Mouse (Mus musculus) hindbrain, embryonic 12.5 days (tissue): ENCODE data around the gene Syt1. TPM values are rescaled to one million over a fixed set of nuclear protein-coding genes. Genes with fewer than 3 reads are reported as not detected.

Source experiments
- ATAC-seq: fragments of 200-750 bp; cut with Nextera tagmentation; 2 replicates; pipeline ENCODE4 v1.8.0; 2017; ENCODE audit warnings: moderate TSS enrichment; ENCODE audit not compliant: low FRiP score
- H3K27ac ChIP-seq: fragments of 300-500 bp; sonication (generic); 2 replicates; pipeline ENCODE4 v1.5.1; 2016; ENCODE audit warnings: mild to moderate bottlenecking
- H3K27me3 ChIP-seq: fragments of 300-500 bp; sonication (generic); 2 replicates; pipeline ENCODE4 v1.6.1; 2016; ENCODE audit warnings: mild to moderate bottlenecking
- H3K36me3 ChIP-seq: fragments of 300-500 bp; sonication (generic); 2 replicates; pipeline ENCODE4 v1.6.1; 2016; ENCODE audit warnings: mild to moderate bottlenecking
- H3K4me1 ChIP-seq: fragments of 300-500 bp; sonication (generic); 2 replicates; pipeline ENCODE4 v1.6.1; 2016
- H3K4me2 ChIP-seq: fragments of 300-500 bp; sonication (generic); replicated peaks from 2 replicates; pipeline ENCODE4 v1.6.1; 2016; ENCODE audit warnings: mild to moderate bottlenecking
- H3K4me3 ChIP-seq: fragments of 300-500 bp; sonication (generic); 2 replicates; pipeline ENCODE4 v1.5.1; 2016; ENCODE audit warnings: mild to moderate bottlenecking
- H3K9ac ChIP-seq: fragments of 300-500 bp; sonication (generic); 2 replicates; pipeline ENCODE4 v1.6.1; 2016; ENCODE audit warnings: mild to moderate bottlenecking, moderate library complexity
- H3K9me3 ChIP-seq: fragments of 300-500 bp; sonication (generic); replicated peaks from 2 replicates; pipeline ENCODE4 v1.6.1; 2016; ENCODE audit warnings: mild to moderate bottlenecking
- WGBS: fragments of 180-500 bp; shearing (Covaris S2); methylation state at CpG from one replicate; pipeline ENCODE4 v1.1.7; 2016; 5-methylcytosine and 5-hydroxymethylcytosine counted together
- polyA plus RNA-seq: library from polyadenylated mRNA; unstranded; fragments of >200 nt; fragmentation: Nextera tagmentation; extraction: Ambion mirVana; gene quantifications from 2 replicates; pipeline ENCODE4 v1.2.1, GENCODE M21; 2016

Gene Syt1
- polyA plus RNA-seq, 1 experiment from 2014 or later, result 40.3 TPM

DNA sequence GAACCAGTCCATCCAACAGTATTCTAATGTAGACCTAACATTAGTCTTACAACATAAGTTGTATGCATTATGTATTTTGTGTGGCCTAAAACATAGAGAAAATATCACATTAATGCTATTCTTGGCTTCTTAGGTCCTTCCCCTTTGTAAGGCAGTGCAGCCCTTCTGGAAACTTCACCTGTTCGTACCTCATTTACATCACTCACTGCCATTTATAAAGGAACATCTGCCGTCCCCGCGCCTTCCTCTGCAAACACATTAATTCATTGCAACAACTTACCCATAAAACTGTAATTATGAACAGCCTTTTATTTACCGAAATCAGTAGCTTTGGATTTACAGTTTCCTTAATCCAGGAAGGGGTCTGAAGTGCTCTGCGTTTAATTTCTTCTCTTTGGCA, 195.4 kb downstream of the Syt1 start:
- no peaks in the 10 kb centered on the region for H3K36me3 ChIP-seq
- H3K9ac ChIP-seq, result no peak overlapping the region
- no peak overlapping the region for H3K27ac ChIP-seq
- no peaks in the 10 kb centered on the region for H3K27me3 ChIP-seq
- H3K4me1 ChIP-seq, result no peaks in the 10 kb centered on the region
- H3K9me3 ChIP-seq, result no peaks in the 10 kb centered on the region
- ATAC-seq, result no peak
- no peak overlapping the region for H3K4me2 ChIP-seq
- WGBS, result 83% methylated on average over 6 of the region's 6 CpGs
- no peak overlapping the region for H3K4me3 ChIP-seq

DNA sequence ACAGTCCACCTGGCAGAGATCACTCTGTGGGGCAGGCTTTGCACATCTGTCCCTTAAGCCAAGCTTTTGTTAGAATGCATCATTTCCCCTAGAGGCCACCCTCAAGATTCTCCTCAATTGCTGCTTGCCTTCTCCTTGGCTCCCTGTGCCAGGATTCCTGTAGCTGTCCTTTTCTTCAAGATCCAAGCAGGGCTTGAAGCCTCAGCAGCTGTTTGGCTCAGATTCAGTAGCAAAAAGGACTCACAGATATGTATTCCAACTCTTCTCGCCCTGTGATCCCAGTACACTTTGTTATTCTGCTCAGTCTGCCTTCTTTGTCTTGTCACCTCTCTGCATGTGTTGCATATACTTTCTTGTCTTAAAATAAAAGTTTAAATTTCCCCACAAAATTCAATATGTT, 206.4 kb downstream of the Syt1 start:
- no peaks in the 10 kb centered on the region for H3K9me3 ChIP-seq
- ATAC-seq, result no peak
- no peaks in the 10 kb centered on the region for H3K4me1 ChIP-seq
- no peak overlapping the region for H3K9ac ChIP-seq
- 91% methylated on average over 1 of the region's 1 CpGs for WGBS
- H3K4me3 ChIP-seq, result no peak overlapping the region
- H3K27me3 ChIP-seq, result no peaks in the 10 kb centered on the region
- no peak overlapping the region for H3K4me2 ChIP-seq
- H3K36me3 ChIP-seq, result no peaks in the 10 kb centered on the region
- H3K27ac ChIP-seq, result no peak overlapping the region

DNA sequence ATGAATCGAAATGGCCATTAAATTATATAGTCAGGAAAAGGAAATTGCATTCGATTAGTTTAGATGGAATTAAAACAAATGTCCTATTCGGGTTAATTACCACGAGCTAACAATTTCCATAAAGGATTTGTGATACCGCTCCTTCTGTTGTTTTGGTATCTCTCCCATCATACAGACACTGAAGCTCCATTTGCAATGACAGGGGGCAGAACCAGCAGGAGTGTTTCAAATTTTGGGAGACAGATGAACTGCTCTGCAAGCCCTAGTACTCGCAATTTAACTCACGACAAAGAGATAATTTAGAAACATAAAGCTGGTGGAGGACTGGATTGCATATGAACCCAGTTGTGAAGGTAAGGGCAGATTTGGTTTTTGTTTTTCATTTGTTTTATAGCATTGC, 210.0 kb downstream of the Syt1 start:
- no peak overlapping the region for H3K27ac ChIP-seq
- H3K4me1 ChIP-seq, result no peaks in the 10 kb centered on the region
- H3K9me3 ChIP-seq, result no peaks in the 10 kb centered on the region
- ATAC-seq, result no peak
- no peak overlapping the region for H3K4me3 ChIP-seq
- 89% methylated on average over 7 of the region's 7 CpGs for WGBS
- H3K27me3 ChIP-seq, result no peaks in the 10 kb centered on the region
- H3K4me2 ChIP-seq, result no peak overlapping the region
- no peaks in the 10 kb centered on the region for H3K36me3 ChIP-seq
- H3K9ac ChIP-seq, result no peak overlapping the region

DNA sequence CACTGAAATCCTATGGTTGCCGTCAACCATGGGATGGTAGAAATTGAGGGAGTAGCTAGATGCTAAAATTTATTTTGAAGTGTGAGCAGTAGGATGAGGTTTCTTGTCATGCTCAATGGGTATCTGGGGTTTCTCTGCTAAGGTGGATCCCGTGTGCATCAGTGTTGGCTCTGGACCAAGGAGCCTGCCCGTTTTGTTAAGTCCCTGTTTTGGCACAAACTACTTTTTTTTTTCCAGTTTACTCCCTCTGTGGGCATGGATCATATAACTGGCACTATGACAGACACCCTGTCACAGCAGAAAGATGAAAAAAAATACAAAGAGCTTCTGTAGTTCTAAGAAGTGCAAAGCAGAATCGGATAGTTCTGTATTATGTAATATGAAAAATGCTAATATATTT, 212.0 kb downstream of the Syt1 start:
- Histone ChIP-seq H3K9ac (no peak overlapping the region), H3K9me3 (no peaks in the 10 kb centered on the region), H3K4me2 (no peak overlapping the region), H3K4me3 (no peak overlapping the region), H3K36me3 (no peaks in the 10 kb centered on the region), H3K4me1 (no peaks in the 10 kb centered on the region), H3K27me3 (no peaks in the 10 kb centered on the region), H3K27ac (no peak overlapping the region)
- 93% methylated on average over 4 of the region's 4 CpGs for WGBS
- no peak for ATAC-seq

DNA sequence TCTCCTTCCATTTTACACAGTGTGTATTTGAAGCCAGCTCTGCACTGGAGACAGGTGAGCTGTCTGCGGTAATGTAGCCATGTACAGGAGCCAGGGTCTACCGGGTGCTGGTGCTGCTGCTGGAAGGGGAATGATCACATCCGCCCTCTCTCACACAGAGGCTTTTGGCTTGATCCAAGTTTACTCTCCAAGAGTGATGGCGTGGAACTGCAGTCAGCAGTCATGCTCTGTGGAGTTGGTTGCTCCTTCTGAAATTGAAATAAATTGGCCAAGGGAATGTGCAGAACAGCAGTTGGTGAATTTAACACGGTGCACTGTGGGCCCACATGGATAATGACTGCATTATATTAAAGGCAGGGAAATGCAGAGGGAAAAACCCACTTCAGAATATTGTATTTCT, 228.0 kb downstream of the Syt1 start:
- no peaks in the 10 kb centered on the region for H3K27me3 ChIP-seq
- H3K36me3 ChIP-seq, result no peaks in the 10 kb centered on the region
- no peaks in the 10 kb centered on the region for H3K4me1 ChIP-seq
- WGBS, result 83% methylated on average over 5 of the region's 5 CpGs
- H3K4me2 ChIP-seq, result no peak overlapping the region
- H3K9ac ChIP-seq, result no peak overlapping the region
- H3K27ac ChIP-seq, result no peak overlapping the region
- H3K4me3 ChIP-seq, result no peak overlapping the region
- no peaks in the 10 kb centered on the region for H3K9me3 ChIP-seq
- ATAC-seq, result no peak; the same call in 1 of the 2 replicates

DNA sequence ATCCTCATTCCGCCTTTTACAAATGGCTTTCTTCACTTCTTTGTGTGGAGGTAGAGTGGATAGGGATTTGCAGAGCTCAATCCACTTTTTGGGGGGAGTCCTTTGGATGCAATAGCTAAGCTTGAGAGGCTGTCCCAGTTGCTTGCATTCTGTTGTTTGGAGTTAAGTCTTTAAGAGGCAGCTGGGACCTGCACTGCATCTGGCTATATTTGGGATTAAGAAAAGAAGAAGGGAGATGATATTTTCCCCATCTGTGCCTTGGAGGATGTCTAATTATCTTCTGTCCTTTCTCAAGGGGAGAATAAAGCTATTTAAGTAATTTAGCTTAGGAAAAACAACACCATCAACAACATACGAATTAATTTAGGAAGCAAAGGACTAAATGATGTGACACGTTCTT, 230.2 kb downstream of the Syt1 start:
- no peak overlapping the region for H3K9ac ChIP-seq
- no peak overlapping the region for H3K4me3 ChIP-seq
- H3K36me3 ChIP-seq, result no peaks in the 10 kb centered on the region
- no peak overlapping the region for H3K27ac ChIP-seq
- no peaks in the 10 kb centered on the region for H3K9me3 ChIP-seq
- H3K4me2 ChIP-seq, result no peak overlapping the region
- WGBS, result 89% methylated on average over 3 of the region's 3 CpGs
- no peaks in the 10 kb centered on the region for H3K27me3 ChIP-seq
- ATAC-seq, result no peak
- H3K4me1 ChIP-seq, result peaks cover 5% of the 10 kb centered on the region

DNA sequence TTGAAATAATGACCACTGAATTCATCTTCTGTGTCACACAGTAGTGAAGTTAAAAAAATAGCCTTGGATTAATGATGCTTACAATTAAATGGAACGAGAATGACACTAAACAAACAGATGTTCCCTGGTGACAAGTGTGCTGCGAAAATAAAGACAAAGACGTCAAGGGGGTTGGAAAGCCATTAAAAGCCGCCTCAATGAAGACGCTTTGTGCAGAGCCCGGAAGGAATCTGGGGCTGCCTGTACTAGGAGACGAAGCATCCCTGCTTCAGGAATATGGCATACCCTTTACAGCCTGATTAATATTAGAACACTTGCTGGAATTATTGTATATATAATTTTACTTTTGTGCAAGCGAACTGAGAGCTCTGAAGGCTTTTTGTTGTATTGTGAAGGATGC, 234.0 kb downstream of the Syt1 start:
- 37% methylated on average over 8 of the region's 8 CpGs for WGBS
- ATAC-seq, result peak; percentile 73; the same call in 1 of the 2 replicates
- Histone ChIP-seq H3K36me3 (no peaks in the 10 kb centered on the region), H3K27me3 (no peaks in the 10 kb centered on the region), H3K9me3 (no peaks in the 10 kb centered on the region), H3K4me3 (no peak overlapping the region), H3K4me2 (no peak overlapping the region), H3K9ac (no peak overlapping the region), H3K27ac (peak overlapping the region; percentile 26; the same call in 1 of the 2 replicates), H3K4me1 (peaks cover 5% of the 10 kb centered on the region)

DNA sequence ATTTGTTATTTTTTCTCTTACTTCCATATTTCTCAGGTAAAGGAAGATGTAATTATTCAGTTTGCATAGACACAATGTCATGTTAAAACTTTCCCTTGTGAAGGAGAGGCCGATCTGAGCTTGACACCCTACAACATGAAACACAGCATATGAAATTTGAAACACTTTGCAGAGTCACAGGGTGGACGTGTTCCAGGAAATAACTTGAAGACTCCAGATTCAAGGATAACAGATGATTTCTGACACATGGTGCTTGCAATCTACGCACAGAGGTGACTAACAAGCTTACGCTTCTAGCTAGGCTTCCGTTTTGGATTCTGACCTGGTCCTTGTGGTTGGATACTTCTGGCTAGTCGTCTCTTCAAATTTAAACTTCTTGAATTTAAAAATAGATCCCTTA, 239.7 kb downstream of the Syt1 start:
- Histone ChIP-seq H3K27ac (no peak overlapping the region), H3K4me2 (no peak overlapping the region), H3K4me3 (no peak overlapping the region), H3K9me3 (no peaks in the 10 kb centered on the region), H3K9ac (no peak overlapping the region), H3K4me1 (no peaks in the 10 kb centered on the region), H3K27me3 (no peaks in the 10 kb centered on the region), H3K36me3 (no peaks in the 10 kb centered on the region)
- ATAC-seq, result no peak
- WGBS, result 88% methylated on average over 6 of the region's 6 CpGs

DNA sequence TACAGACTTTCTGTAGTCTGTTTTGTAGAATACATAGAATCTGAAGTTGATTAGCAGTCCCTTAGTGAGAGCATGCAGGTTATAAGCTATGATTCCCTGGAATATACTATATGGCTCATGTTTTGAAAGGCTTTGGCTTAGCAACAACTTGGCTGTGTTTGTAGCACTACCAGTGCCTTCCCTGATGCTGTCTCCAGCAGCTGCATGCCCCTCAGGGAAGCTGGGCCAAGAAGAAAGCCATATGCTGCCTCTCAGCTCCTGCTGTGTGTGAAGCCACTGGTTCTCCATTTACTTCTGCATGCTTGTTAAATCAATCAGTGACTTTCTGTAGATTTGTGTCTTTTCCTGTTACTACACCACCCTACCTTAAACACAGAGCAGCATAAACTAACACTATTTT, 245.2 kb downstream of the Syt1 start:
- H3K4me3 ChIP-seq, result no peak overlapping the region
- H3K36me3 ChIP-seq, result no peaks in the 10 kb centered on the region
- no peak for ATAC-seq
- H3K4me2 ChIP-seq, result no peak overlapping the region
- H3K27me3 ChIP-seq, result no peaks in the 10 kb centered on the region
- peaks cover 8% of the 10 kb centered on the region; the same call in 1 of the 2 replicates for H3K4me1 ChIP-seq
- no peaks in the 10 kb centered on the region for H3K9me3 ChIP-seq
- no peak overlapping the region for H3K9ac ChIP-seq
- no peak overlapping the region for H3K27ac ChIP-seq

DNA sequence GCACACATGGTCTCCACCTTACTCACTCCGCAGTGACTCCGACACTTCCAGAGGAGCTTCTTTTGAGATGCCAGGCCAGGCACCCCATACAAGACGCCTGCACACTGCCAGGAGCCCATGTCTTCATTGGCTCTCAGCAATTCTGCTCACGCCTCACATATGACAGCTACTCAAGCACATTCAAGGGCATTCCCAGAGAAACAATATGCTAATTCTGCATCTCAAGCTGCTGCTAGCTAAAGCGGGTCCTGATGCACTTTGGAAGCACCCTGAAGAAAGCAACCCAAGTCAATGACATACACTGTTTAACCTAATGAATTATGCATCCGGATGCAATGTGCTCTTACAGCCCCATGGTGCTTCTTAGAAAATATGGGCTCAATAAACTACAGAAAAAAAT, 247.1 kb downstream of the Syt1 start:
- Histone ChIP-seq H3K9me3 (no peaks in the 10 kb centered on the region), H3K4me2 (no peak overlapping the region), H3K4me3 (no peak overlapping the region), H3K27ac (no peak overlapping the region), H3K9ac (no peak overlapping the region), H3K27me3 (no peaks in the 10 kb centered on the region), H3K4me1 (peaks cover 8% of the 10 kb centered on the region; the same call in 1 of the 2 replicates), H3K36me3 (no peaks in the 10 kb centered on the region)
- ATAC-seq, result peak; percentile 61; the same call in 1 of the 2 replicates
- WGBS, result 75% methylated on average over 6 of the region's 6 CpGs

DNA sequence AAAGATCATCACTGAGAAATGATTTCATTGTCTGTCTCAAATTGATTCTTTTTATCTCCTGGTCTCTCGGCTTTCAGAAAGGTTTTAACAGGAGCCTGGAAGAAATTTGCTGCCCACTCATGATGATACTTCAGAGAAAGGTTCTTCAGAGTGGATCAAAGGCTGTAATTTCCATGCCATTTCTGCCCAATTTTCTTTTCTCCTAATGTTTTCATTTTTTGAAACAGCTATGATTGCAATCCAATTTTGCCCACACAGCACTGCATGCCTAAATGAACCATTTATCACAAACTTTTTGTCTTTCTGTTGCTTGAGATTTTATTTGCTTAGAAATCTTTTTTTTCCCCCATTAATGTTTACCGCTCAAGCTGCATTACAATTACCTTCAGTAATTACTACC, 257.5 kb downstream of the Syt1 start:
- no peak overlapping the region for H3K27ac ChIP-seq
- no peak for ATAC-seq
- 86% methylated on average over 2 of the region's 2 CpGs for WGBS
- H3K36me3 ChIP-seq, result no peaks in the 10 kb centered on the region
- H3K4me1 ChIP-seq, result no peaks in the 10 kb centered on the region
- H3K27me3 ChIP-seq, result no peaks in the 10 kb centered on the region
- no peak overlapping the region for H3K4me3 ChIP-seq
- H3K9ac ChIP-seq, result no peak overlapping the region
- H3K9me3 ChIP-seq, result no peaks in the 10 kb centered on the region
- H3K4me2 ChIP-seq, result no peak overlapping the region

DNA sequence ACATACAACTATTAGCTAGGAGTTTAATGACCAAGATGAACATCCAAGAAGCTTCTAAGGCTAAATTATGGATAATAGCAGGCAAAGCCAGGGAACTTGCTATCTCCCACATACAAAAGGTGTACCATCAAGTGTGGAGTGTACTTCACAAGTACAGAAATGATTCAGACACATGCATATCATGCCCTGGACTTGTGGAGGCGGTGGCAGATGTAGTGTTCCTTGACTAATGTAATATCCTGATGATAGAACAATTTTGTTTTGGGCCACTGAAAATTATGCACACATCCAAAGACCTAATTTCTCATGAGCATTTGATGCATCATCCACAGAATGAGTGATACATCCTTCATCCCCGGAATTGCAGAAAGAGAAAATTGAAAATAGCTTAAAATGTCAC, 267.0 kb downstream of the Syt1 start:
- WGBS, result 87% methylated on average over 2 of the region's 2 CpGs
- no peaks in the 10 kb centered on the region for H3K36me3 ChIP-seq
- H3K9ac ChIP-seq, result no peak overlapping the region
- no peaks in the 10 kb centered on the region for H3K4me1 ChIP-seq
- H3K9me3 ChIP-seq, result no peaks in the 10 kb centered on the region
- H3K27ac ChIP-seq, result no peak overlapping the region
- ATAC-seq, result no peak
- H3K27me3 ChIP-seq, result no peaks in the 10 kb centered on the region
- no peak overlapping the region for H3K4me2 ChIP-seq
- no peak overlapping the region for H3K4me3 ChIP-seq

DNA sequence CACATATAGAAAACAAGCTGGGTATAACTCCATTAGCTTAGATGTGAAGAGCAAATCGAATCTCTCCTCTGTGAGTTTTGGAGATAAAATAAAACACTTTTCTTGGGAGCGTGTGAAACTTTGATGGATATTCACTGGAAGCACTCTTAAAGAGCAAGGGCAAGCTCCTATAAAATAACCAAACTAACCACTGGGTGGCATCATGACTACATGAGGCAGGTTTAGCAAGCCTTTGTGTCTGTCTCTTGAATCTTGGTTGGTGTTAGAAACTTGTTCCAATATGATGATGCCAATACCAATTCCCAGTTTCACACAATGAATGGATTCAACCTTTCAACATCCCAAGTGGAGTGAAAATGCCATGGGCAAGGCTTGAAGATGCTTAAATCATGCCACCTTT, 276.8 kb downstream of the Syt1 start:
- no peaks in the 10 kb centered on the region for H3K9me3 ChIP-seq
- no peaks in the 10 kb centered on the region for H3K36me3 ChIP-seq
- no peak overlapping the region for H3K27ac ChIP-seq
- no peak overlapping the region for H3K9ac ChIP-seq
- no peak overlapping the region for H3K4me3 ChIP-seq
- no peaks in the 10 kb centered on the region for H3K4me1 ChIP-seq
- no peaks in the 10 kb centered on the region for H3K27me3 ChIP-seq
- ATAC-seq, result 0 out of 2 replicates have a peak, but pooled peaks have one; percentile 40
- no peak overlapping the region for H3K4me2 ChIP-seq
- WGBS, result 70% methylated on average over 2 of the region's 2 CpGs

DNA sequence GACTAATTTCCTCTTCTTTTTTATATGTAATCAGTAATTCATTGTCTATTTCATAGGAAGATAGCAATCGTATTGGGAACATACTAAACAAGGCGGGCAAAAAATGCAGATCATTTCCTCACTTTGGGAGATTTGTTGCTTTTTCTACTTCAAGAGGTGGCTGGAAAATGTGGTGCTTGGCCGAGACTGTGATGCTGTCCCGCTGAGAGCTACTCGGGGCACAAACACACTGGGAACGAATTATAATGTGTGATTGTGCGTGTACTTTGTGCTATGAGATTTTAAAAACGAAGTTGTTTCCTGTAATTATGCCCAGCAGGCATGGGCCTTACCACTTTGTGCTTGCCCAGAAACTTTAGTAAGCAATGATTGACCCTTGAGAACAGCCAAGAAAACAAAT, 281.8 kb downstream of the Syt1 start:
- Histone ChIP-seq H3K4me2 (no peak overlapping the region), H3K4me1 (no peaks in the 10 kb centered on the region), H3K9ac (no peak overlapping the region), H3K27me3 (no peaks in the 10 kb centered on the region), H3K9me3 (no peaks in the 10 kb centered on the region), H3K4me3 (no peak overlapping the region), H3K27ac (no peak overlapping the region), H3K36me3 (no peaks in the 10 kb centered on the region)
- WGBS, result 76% methylated on average over 8 of the region's 8 CpGs
- ATAC-seq, result no peak
